Mouse (Mus musculus) retina, adult 2 months (tissue): ENCODE data around the gene Olfr31.

Experiments used
- DNase-seq: peaks from one replicate; pipeline ENCODE4 v3.0.0-alpha.2; 2012; ENCODE audit warnings: low read depth, low spot score

Olfr31 gene

DNA sequence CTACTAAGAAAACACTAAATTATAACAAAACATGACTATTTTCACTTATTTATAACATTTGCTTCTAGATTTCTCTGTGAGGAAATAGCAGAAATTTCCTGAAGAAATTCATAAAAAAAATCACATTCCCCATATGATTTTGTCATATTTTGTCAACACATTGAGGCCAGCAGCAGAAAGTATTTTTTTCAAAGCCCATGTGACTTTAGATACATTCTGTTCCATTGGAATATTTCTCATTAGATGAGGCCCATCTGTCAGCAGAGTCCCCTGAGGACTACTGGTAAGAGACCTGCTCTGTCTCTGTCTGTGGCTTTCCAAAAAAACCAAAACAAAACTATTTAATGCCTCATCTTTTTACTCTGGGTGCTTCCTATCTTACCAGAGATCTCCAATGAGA, at the start of gene Olfr31:
Gene Olfr31, plus strand, starts transcription at position 301 of the 400 bp plus-strand sequence.
- DNase-seq = no peak

DNA sequence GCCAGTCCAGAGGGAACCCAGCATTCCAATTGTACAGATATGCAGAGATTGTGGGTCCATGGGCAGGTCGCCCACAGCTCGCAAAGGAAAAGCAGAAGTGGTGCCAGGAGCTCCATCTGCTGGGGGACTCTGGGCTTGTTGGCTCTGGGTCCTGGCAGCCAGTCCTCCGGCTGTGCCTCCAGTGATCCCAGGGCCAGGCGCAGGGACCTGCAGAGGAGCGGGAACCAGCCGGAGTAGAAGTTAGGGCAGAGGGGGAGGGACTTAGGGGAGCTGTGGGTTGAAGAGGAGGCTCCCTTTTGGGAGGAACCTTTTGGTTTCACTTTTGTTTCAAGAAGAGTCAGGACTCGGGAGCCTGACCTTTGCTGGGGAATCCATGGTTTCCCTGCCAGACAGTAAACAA, 28.2 kb upstream of the Olfr31 start:
- no peak for DNase-seq

DNA sequence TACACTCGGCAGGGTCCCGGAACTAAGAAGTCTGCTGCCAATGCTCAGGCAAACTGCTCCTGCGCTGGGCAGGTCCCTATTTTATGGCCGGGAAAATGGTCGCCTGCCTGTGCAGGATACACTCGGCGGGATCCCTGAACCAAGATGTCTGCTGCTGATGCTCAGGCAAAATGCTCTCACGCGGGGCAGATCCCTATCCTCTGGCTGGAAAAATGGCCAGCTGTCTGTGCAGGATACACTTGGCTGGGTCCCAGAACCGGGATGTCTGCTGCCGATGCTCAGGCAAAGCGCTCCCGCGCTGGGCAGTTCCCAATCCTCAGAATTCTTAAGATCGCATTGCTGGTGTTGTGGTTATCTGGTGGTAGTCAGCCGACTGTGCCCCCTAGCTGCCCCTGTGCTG, 13.7 kb upstream of the Olfr31 start:
- DNase-seq = no peak

DNA sequence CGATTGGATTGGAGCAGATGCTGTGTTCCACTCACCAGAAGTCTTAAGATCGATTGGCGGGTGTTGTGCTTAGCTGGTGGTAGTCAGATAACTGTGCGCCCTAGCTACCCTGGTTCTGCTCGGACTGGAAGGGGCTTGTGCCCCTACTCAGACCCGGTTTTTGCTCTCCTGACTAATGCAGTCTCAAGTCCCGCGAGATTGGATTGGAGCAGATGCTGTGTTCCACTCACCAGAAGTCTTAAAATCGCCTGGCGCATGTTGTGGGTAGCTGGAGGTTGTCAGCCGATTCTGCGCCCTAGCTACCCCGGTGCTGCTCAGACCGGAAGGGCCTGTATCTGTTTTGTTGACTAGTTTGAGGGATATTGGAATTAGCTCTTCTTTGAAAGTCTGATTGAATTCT, 13.2 kb upstream of the Olfr31 start:
- no peak for DNase-seq

DNA sequence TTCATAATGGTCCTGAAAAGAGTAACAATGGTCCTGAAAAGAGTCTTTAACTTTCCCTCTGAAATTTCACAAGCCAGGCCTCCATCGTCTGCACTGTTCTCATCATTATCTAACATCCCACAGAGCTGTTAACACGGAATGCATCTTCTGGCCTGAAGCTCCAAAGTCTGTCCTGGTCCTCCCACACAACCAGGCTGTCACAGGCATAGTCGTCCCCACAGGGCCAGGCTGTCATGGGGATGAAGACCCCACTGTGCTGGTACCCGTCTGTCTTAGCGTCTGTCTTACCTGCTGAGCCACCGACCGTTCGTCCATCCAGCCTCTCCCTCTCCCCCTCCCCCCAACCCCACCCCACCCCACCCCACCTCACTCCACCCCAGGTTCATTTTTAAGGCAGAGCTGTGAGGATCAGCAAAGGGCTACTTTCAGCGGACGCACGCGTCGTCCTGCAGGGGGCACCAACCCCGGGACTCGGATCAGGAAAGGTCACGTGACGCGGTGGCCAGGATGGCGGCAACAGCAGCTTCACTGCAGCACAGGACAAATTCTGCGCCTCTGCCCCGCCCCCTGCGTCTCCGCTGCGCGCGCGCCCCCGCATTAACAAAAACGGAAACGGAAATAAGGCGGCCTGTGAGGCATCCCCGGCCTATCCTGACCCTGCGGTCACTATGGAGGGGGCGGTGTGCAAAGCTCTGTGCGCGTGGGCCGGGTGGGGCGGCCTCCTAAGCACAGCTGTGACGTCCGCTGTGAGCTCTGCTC, 22.7 kb downstream of the Olfr31 start:
- DNase-seq = peak; percentile 79

DNA sequence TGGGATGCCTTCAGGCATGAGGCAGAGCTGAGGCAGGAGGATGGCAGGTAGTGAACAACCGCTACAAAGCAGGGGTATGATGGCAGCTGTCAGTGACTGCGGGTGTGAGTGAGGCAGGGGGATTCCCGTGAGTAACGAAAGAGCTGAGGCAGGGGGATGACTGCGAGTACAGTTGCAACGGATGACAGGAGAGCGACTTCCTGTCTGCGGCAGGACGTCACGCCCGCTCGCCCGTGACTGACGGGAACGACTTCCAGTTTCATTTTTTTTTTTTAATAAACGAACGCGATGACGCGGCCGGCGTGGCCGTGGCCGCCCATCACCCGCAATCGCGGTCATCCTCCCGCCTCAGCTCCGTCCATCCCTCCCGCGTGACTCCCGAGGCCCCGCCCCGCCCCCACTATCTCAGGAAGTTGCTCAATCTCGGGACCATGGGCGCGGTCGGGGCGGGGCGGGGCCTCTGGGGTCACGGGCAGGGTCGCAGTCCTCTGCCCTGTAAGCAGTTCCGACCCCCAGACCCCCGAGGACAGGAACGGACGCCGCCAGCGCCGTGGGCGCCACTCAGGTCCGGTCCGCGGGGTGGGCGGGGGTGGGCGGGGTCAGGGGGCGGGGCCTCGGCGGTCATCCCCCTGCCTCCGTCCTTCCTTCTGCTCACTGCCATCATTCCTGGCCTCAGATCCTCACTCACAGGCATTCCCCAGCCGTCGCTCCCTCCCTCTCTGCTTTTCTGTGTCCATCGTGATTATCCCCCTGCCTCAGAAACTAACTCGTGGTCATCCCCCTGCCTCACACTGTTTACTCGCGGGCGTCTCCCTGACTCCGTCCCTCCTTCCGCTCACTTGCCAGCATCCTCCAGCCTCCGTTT, 23.6 kb downstream of the Olfr31 start, which contains the start of gene Il3ra:
Gene Il3ra, plus strand, starts transcription at position 328 of the 865 bp plus-strand sequence.
- DNase-seq = peak; percentile 32

DNA sequence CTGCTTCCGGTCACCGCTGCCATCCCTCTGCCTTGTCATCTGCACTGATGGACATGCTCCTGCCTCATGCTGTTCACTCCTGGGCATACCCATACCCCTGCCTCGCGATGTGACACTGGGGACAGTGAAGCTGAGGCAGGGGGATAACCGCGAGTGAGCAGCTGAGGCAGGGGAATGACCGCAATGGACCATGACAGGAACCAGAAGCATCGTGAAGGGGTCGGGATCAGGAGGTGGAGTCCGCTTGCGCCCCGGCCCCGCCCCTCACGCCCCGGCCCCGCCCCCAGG, 24.1 kb downstream of the Olfr31 start:
- no peak for DNase-seq

DNA sequence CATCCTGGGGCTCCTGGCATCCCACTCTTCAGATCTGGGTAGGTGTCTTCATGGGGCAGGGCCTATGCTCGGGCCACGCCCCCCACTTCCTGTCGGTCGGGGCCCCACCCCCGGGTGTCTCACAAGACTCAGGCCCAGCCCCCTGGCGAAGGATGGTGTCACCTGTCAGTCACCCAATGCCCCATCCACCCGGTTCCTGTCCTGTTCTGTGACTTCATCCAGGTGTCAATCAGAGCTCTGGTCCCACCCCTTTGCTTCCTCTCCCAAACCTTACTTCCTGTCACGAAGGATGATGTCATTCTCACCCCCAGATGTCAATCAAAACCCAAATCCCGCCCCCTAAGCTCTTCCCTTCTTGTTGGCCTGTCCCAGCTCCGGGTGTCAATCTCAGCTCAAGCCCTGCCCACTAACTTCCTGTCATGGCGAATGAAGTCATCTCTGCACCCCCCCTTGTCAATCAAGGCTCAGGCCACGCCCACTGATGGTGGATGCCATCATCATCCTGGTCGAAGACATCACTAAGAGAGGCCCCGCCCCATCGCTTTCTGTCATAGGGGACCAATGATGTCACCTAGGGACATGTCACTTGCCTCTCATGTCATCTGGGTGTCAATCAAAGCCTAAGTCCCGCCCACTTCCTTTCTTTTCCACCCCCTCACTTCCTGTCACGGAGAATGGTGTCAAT, 24.7 kb downstream of the Olfr31 start:
- DNase-seq = peak; percentile 39

DNA sequence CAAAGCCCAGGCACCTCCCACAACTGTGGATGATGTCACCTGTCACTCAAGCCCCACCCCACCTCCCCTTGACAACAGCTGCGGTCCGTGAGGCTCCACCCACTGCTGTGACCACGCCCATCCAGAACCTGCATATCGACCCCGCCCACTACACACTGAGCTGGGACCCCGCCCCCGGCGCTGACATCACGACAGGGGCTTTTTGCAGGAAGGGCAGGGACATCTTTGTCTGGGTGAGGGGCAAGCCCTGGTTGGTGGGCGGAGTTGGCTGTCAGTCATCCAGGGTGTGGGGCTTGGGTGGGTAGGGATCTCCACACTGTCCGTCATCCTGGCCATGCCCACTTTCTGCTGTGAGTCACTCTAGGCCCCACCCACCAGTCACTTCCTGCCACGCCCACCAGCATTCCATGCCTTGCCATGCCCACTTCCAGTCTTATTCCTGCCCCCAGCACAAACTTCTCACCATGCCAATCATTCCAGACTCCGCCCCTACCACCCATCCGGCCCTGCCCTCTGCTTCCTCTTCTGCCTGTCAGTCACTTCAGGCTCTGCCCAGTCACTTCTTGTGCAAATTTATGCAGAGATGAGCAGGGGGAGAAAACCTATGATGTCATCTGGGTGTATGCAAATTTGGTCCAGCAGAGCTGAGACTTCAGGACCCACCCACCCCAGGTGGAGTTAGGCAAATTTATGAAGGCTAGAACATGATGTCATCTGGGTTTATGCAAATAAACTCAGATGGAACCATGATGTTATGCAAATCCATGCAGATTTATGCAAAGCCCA, 25.4 kb downstream of the Olfr31 start:
- DNase-seq = no peak

DNA sequence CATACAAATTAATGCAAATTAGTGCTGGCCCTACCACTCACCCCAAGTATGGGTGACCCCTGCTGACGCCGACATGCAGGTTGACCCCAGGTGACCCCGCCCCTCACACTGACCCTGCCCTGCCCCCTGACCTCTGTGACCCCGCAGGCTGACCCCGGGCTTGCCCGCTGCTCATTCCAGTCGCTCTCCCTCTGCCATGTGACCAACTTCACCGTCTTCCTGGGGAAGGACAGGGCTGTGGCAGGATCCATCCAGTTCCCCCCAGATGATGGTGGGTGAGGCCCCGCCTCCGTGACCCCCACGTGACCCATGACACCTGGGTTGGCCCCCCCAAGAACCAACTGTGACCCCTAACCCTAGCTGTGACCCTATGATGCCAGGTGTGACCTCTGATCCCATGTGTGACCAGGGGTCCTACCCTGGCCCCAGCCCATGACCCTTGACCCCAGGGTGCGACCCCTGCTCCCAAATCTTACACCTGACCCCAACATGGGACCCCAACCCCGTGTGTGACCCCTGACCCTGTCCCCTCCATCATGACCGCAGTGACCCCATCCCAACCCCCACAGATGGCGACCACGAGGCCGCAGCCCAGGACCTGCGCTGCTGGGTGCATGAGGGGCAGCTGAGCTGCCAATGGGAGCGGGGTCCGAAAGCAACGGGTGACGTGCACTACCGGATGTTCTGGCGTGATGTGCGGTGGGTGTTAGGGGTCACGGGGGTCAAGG, 26.2 kb downstream of the Olfr31 start:
- DNase-seq = no peak

DNA sequence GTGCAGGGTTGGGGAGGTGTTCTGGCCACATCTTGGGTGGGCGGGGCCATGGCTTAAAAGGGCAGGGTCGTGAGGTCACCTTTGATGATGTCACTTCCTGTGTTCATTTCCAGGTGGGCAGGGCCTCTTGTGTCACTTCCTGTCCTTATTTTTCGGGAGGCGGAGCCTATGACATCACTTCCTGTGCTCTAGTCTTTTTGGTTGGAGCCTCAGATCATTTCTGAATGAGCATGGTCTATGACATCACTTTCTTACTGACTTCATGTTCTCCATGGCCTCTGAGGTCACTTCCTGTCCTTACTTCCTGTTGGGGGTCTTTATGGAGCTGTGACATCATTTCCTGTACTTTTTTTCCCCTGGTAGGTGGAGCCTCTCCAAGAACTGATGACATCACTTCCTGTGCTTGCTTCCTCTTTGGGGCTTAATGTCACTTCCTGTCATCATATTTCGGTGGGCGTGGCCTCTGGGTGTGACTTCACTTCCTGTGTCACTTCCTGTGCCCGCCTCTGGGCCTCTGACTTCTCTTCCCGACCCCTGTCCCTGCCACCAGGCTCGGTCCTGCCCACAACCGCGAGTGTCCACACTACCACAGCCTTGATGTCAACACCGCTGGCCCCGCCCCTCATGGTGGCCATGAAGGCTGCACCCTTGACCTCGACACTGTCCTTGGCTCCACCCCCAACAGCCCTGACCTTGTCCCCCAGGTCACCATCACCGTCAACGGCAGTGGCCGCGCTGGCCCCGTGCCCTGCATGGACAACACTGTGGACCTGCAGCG, 27.0 kb downstream of the Olfr31 start:
- DNase-seq = no peak

DNA sequence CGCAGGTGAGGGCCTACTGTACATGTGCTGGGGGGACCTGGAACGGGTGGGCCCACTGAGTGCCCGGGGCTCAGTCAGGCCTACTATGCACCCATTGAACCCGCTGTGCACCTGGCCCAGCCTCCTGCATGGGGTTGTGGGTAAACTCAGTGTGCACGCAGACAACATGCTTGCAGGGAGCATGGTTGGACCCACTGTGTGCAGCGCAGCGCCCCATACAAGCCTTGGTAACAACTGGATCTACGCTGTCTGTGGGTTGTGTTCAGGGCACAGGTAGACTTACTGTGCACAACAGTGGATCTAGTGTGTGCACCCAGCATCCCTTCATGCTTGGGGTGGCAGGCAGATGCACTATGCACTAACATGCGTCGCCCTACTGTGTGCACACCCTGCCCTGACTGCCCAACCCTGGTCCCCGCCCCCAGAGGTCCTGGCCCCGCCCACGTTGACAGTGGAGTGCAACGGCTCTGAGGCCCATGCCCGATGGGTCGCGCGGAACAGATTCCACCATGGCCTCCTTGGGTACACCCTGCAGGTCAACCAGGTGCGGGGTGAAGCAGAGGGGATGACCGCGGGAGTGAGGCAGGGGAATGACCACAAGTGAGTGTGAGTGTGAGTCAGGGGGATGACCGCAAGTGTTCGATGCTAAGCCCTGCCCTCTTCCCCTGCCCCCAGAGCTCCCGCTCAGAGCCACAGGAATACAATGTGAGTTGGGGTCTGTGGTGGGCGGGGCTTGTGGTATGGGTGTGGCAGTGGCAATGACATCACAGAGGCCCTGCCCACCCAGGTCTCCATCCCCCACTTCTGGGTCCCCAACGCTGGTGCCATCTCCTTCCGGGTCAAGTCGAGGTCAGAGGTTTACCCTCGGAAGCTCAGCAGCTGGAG, 27.9 kb downstream of the Olfr31 start:
- no peak for DNase-seq

DNA sequence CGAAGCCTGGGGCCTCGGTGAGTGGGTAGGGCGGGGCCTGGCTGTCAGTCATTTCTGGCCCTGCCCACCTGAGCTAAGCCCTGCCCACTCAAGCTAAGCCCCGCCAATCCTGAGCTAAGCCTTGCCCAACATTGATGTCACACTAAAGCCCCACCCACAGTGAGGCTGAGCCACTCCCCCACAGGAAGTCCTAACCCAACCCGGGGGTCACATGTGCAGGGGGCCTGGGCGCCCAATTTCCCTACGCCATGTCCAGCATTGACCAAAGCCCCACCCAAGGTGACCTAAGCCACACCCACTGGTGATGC, 28.5 kb downstream of the Olfr31 start:
- DNase-seq = no peak

DNA sequence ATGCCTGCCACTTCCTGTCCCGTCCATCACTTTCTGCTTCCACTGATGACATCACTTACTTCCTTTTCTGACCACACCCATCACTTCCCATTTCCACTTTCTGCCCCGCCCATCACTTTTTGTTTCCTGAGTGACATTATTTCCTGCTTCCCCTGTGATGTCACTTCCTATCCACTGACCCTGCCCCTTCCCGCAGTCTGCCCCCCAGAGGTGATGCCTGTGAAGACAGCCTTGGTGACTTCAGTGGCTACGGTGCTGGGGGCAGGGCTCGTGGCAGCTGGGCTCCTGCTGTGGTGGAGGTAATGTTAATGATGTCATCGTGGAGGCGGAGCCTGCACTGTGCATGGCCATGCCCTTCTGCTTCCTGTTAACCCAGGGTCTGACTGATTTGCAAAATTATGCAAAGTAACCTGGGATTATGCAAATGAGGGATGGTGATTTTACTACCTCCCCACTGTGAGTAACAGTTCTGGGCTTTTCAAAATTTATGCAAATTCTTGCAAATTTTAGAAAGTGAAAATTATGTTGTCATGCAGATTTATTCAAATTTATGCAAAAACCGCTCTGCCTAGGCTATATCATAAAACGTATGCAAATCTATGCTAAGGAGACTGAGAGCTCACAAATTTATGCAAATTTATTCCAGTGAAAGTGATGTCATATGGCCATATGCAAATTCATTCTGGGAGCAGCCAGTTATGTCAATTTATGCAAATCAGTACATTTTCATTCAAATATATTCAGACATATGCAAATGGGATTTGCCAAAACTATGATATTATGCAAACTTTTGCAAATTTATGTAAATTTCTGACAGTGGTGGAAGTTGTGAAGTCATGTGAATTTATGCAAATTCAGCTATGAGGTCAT, 29.3 kb downstream of the Olfr31 start:
- no peak for DNase-seq

DNA sequence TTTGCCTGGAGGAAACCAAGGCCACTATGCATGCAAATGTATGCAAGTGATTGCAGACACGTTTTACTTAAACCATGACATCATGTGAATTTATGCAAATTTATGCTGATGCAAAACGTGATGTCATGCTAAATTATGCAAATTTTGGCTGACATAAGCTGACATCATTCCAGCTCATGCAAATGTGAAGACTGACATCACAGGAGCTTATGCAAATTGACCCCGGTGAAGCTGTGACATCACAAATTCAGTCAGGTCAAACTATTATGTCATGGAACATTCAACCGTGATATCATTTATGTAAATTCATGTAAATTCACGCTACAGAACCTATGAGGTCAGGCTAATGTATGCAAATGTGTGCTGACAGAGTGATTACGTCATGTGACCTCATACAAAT, 30.0 kb downstream of the Olfr31 start:
- DNase-seq = no peak

DNA sequence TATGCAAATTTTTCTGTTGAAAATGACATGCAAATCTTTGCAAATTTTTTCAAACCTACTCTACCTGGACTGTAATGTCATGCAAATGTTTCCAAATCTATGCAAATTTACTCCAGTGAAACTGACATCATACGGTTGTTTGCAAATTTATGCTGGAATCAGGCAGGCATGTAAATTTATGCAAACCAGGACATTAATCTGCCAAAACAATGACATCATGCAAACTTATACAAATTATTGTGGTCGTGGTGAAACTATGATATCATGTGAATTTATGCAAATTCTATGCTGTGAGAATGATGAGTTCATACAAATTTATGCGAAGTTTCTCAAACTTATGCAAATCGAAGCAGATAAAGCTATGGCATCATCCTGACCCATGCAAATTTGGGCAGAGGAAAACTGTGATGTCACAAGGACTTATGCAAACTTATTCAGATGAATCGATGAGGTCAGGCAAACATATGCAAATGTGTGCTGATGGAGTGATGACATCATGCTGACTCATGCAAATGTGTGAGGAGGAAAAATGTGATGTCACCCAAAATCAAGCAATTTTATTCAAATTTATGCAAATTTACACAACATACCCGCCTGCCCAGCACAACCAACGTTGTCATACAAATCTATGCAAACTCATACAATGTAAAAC, 30.6 kb downstream of the Olfr31 start:
- DNase-seq = no peak

DNA sequence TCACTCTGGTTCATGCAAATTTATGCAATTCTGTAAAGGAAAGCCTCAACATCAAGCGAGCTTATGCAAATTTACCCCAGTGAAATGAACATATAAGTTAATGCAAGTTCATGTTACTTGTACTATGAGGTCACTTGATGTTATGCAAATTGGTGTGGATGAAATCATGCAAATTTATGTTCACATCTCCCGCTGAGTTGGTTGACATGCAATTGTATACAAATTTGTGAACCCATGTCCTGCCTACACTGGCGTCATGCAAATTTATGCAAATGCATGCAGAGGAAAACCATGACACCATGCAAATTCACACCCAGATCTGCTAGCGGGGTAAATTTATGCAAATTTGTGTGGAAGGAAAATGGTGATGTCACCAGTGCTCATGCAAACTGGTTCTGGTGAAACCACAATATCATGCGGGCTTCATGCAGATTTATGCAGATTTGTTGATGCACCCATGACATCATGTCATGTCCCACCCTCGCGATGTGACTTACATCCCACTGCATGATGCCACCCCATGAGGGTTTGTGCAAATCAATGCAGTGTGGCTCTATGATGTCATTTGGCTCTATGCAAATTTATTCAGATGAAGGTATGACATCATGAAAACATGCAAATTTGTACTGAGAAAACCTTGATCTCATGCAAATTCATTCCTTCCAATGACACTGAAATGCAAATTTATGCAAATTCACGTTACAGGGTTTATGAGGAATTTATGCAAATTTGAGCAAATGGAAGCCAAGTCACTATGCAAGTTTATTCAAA, 31.3 kb downstream of the Olfr31 start:
- no peak for DNase-seq
